Mouse (Mus musculus) brain, embryonic 14.5 days (tissue): ENCODE data around the gene Saa2. TPM values are rescaled to one million over a fixed set of nuclear protein-coding genes. Genes with fewer than 3 reads are reported as not detected.

ENCODE experiments used
- DNase-seq: peaks from one replicate; pipeline ENCODE4 v3.0.0-alpha.2; 2011; ENCODE audit warnings: low read depth
- CTCF ChIP-seq: fragments of 200-500 bp; IDR thresholded peaks from 2 replicates; pipeline ENCODE4 v1.5.1; 2012; ENCODE audit warnings: inconsistent platforms, mild to moderate bottlenecking, moderate library complexity, borderline replicate concordance; ENCODE audit not compliant: insufficient read depth, insufficient read length; ENCODE audit errors: extremely low read depth
- POLR2A ChIP-seq: fragments of 200-500 bp; IDR thresholded peaks from 2 replicates; pipeline ENCODE4 v1.6.1; 2012; ENCODE audit warnings: mild to moderate bottlenecking, inconsistent platforms, borderline replicate concordance; ENCODE audit not compliant: poor library complexity, insufficient read depth, insufficient read length, severe bottlenecking; ENCODE audit errors: extremely low read depth
- polyA plus RNA-seq: library from polyadenylated mRNA; depleted of rRNA; stranded (reverse); fragments of >200 nt; gene quantifications from 2 replicates; pipeline ENCODE4 v1.2.3, GENCODE M21; 2012; rRNA removed

Gene Saa2
- polyA plus RNA-seq, 1 experiment = not detected

DNA sequence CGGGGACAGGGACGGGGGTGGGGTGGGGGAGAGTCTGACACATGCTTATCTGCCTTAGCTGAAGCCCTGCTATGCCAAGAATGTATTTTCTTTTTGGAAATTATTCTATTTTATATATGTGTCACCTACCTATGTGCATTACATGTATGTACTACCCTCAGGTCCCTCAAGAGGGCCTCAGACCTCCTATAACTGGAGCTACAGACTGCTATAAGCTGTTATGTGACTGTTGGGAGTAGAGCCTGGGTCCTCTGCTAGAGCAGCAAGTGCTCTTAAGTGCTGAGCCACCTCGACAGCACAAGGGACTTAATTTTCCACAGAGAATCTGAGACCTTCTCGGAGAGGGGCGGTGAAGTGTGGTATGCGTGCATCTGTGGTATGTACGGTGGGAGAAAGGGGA lies 16.9 kb downstream of the Saa2 start:
- no peak for DNase-seq
- TF ChIP-seq CTCF (no peak), POLR2A (no peak)

DNA sequence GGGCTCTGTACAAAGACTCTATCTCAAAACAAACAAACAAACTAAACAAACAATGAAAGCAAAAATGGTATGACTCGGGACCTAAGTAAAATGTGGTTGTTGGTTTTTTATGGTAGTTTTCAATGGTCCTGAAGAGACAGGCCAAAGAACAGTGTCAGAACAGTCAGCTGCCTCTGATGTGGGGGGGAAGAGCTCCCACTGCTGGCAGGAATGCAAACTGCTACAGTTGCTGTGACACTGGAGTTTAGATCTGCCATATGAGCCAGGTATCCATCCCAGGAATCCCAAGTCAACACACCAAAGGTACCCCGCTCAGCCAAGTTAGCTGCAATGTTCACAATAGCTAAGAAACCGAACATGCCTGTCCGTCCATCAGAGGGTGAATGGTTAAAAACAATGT lies 19.1 kb downstream of the Saa2 start:
- peak; percentile 95 for TF ChIP-seq CTCF
- no peak for TF ChIP-seq POLR2A
- peak; percentile 71 for DNase-seq

DNA sequence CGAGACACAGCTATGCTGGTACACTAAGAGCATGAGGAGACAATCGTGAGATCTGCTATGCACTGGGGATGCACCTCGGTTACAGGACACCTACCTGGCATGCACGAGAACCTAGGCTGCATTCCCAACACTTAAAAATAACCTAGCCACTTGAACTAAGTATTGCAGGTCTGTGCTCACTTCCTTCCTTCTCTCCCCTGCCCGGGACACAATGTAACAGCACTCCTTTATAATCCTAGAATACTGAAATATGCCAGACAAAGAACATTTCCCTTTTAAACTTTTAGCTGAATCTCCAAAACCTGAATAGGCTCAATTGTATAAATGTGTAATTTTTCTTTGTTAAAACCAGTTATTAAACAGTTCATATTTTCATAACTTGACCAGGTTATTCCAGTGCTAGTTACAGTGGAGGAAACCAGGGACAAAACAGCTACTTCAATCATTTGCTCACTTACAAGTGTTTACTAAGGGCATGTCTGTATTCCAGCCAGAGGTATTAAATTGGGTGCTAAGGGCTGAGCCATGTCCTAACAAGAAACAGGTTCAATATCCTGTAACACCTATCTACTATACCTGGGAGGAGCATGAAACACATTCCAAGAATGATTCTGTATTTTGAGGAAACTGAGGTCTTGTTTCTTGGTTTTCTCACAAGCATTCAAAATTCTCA lies 37.7 kb downstream of the Saa2 start:
- no peak for DNase-seq
- TF ChIP-seq CTCF (no peak), POLR2A (no peak)

DNA sequence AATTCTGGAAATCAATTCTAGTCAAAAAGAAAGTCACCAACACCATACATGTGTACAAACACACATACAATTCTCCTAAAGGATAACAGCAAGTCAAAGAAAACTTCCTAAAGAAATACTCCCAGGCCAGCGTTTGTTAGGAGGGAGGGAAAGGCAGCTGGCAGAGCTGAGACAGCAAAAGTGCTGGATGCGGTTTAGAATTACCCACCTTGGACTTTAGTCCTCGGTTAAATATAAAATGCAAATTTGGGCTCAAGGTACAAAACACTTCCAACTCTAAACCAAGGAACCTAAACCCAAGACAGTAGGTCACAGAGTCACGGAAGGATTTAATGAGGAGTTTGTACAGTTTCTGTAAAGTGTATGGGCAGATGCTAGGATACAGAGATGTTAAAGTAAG lies 42.3 kb downstream of the Saa2 start:
- no peak for TF ChIP-seq POLR2A
- TF ChIP-seq CTCF = no peak
- no peak for DNase-seq

DNA sequence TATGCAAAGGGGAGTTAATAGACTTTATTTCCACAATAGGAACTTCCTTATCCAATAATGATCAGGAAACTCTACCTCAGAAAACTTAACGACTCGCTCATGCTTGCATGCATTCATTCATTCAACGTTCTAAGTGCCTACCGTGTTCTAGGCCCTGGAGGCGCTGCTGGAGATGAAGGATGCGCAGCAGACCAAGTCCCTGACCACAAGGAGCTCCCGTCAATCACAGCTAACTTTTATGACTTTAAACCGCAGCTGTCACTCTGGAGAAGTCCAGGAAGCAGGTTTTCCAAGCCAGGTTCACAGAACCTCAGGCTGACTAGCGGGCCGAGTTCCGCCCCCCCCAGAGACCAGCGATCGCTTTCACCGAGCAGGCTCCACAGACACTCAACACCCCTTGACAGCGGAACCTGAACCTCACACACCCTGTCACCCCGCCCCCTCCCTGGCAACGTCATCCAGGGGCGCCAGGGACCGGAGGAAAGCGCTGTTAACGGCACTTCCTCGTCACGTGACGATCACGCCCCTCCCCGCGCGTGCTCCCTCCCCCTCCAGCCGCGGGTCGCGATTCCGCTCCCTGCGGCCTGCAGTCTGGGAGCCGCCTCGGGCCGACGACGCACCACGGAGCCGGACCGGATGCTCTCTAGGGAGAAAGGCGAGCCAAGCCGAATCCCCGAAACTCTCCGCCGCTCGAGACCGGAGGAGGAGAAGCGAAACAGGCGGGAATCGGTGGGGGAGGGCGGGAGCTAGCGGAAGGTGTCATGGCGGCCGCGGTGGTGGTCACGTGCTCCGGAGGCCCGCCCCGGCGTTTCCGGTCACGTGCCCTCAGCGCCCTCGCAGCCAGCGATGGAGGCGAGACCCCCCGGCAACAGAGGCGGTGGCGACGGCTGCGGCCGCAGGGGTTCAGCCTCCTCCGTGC lies 44.0 kb downstream of the Saa2 start, which contains the start of the genes Hps5 and Gtf2h1:
Hps5 (minus strand) TSS at position 778 of the 919 bp plus-strand sequence.
Gtf2h1 (plus strand) TSS at position 817 of the 919 bp plus-strand sequence.
- DNase-seq = peak; percentile 99
- TF ChIP-seq POLR2A (peak; percentile 73), CTCF (no peak)

DNA sequence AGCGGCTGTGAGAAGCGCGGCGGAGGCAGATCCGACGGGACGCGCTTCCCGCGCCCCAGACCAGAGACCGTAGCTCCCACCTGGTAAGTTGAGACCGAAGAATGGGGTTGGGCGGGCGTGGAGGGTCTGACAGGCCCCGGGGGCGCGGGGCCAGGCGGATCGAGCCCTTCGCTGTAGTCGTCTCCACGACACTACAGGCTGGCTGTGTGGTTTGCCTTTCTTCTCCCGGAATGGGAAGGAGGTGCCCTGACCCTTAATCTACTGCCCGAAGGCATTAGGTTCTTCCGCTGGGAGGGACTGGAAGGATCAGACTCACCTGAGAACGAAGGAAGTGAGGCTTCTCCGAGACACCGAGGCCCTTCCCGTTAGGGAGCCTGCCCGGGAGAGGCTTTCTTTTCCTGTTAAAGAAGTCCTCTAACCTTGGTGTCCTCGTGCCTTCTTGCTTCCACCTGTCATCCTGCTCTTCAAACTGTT lies 44.7 kb downstream of the Saa2 start:
- DNase-seq = no peak
- TF ChIP-seq CTCF (no peak), POLR2A (no peak)

DNA sequence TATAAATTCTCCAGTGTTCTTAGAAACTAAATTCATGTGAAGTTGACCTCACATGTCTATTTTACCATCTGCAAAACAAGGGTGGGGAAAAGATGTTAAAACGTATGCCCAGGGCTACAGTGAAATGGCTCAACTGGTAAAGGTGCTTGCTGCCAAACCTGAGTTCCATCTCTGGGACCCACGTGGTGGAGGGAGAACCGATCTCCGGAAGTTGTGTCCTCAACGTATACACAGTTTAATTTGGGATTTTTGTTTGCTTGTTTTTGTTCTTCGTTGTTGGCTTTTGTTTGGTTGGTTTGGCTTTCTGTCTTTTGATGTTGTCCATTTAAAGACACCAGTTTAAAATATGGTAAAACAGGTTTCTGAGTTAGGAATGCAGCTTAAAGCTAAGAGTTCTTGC lies 45.2 kb downstream of the Saa2 start:
- TF ChIP-seq POLR2A (no peak), CTCF (no peak)
- no peak for DNase-seq

Other genes starting within 250 kb of the Saa2 start
- gene Sergef, start 112.0 kb upstream of the Saa2 start, polyA plus RNA-seq = 30.8 and 32.8 TPM in 2 replicates
- 0.21 and 0.27 TPM in 2 replicates for gene Tph1, start 79.3 kb upstream of the Saa2 start, polyA plus RNA-seq
- 14.5 and 14.8 TPM in 2 replicates for gene Saal1, start 41.1 kb upstream of the Saa2 start, polyA plus RNA-seq
- gene Saa3, start 36.1 kb upstream of the Saa2 start, polyA plus RNA-seq = not detected in 2 replicates
- not detected in 2 replicates for gene Saa4, start 19.2 kb upstream of the Saa2 start, polyA plus RNA-seq
- gene Saa1, start 8.8 kb upstream of the Saa2 start, polyA plus RNA-seq = 0.22 TPM in 1 of 2 replicates, not detected in the other
- 22.6 and 24.6 TPM in 2 replicates for gene Hps5, start 44.3 kb downstream of the Saa2 start, polyA plus RNA-seq
- 28.7 and 29.0 TPM in 2 replicates for gene Gtf2h1, start 44.3 kb downstream of the Saa2 start, polyA plus RNA-seq
- 286 and 288 TPM in 2 replicates for gene Ldha, start 89.7 kb downstream of the Saa2 start, polyA plus RNA-seq
- 0.16 and 0.20 TPM in 2 replicates for gene Ldhc, start 109.4 kb downstream of the Saa2 start, polyA plus RNA-seq
- gene Tsg101, start 168.2 kb downstream of the Saa2 start, polyA plus RNA-seq = 150 and 162 TPM in 2 replicates
- 6.5 and 7.5 TPM in 2 replicates for gene Uevld, start 206.7 kb downstream of the Saa2 start, polyA plus RNA-seq
- gene Gm9999, start 231.8 kb downstream of the Saa2 start, polyA plus RNA-seq = not detected in 2 replicates